In genomic region chr4:14023866-14024454, GRCm38 (mm10) we compare ENCODE assay signal across 19 mouse cellular contexts.
DNase-seq lines count a peak whose midpoint lies in the region; ATAC-seq and TF ChIP-seq lines count a peak whose summit lies in the region.
"Had no signal": no experiment of that assay in that cellular context is flagged by ENCODE, and none has a peak within 500 bp of the region (broad histone marks: within the 10 kb centered on the region; RNA-seq: fewer than 3 reads in every experiment).

No protein-coding gene starts in this region.

- H3K36me3 ChIP-seq in heart, embryonic 12.5 days = no peaks in the 10 kb centered on the region
- H3K36me3 ChIP-seq in kidney, embryonic 14.5 days (ENCODE audit: control insufficient read depth, insufficient read depth, low read length) = no peaks in the 10 kb centered on the region
- H3K36me3 ChIP-seq: forebrain, embryonic 12.5 days; intestine, embryonic 15.5 days; liver, embryonic 13.5 days had no signal

- no peak overlapping the region for H3K27ac ChIP-seq in heart, embryonic 12.5 days (ENCODE audit: poor library complexity, severe bottlenecking)
- no peak overlapping the region for H3K27ac ChIP-seq in kidney, embryonic 14.5 days (ENCODE audit: low read depth, low read length)
- H3K27ac ChIP-seq in layer of hippocampus, adult 2 months = no peak overlapping the region
- H3K27ac ChIP-seq: forebrain, embryonic 12.5 days; intestine, embryonic 15.5 days; liver, embryonic 13.5 days had no signal

- H3K9me3 ChIP-seq in heart, embryonic 12.5 days (replicated peaks) = no peaks in the 10 kb centered on the region
- no peaks in the 10 kb centered on the region for H3K9me3 ChIP-seq in kidney, embryonic 14.5 days (ENCODE audit: control insufficient read depth, low read length)
- H3K9me3 ChIP-seq: forebrain, embryonic 12.5 days; intestine, embryonic 15.5 days; liver, embryonic 13.5 days; megakaryocyte, embryonic 14.5 days had no signal

- H3K27me3 ChIP-seq in heart, embryonic 12.5 days (replicated peaks) = no peaks in the 10 kb centered on the region
- H3K27me3 ChIP-seq in kidney, embryonic 14.5 days (ENCODE audit: control insufficient read depth, insufficient read depth, low read length) = no peaks in the 10 kb centered on the region
- H3K27me3 ChIP-seq: forebrain, embryonic 12.5 days; intestine, embryonic 15.5 days; liver, embryonic 13.5 days; megakaryocyte, embryonic 14.5 days; Patski had no signal

- intact Hi-C loops in heart, postnatal 25 days (cut with DNase I) = no loop called here

- no peak for DNase-seq in heart, postnatal 25 days (ENCODE audit: low spot score)
- DNase-seq in kidney, adult 8-10 months = no peak
- DNase-seq in brain, embryonic 14.5 days (ENCODE audit: low read depth) = peak; percentile 34
- peak; percentile 24 for DNase-seq in kidney, postnatal 14 days
- DNase-seq in layer of hippocampus, adult 2 months (ENCODE audit: low spot score in 2 of 2) = no peak
- DNase-seq in thymus, postnatal 10 days (ENCODE audit: low spot score in 2 of 2) = no peak
- DNase-seq: cerebellum, postnatal 14 days; heart, postnatal 14 days; layer of hippocampus, adult 9-11 months; liver, embryonic 13.5 days; lung, postnatal 10 days; right cerebral cortex, postnatal 14 days; thymus, postnatal 36 days had no signal

- no peak overlapping the region for H3K9ac ChIP-seq in heart, embryonic 12.5 days
- no peak overlapping the region for H3K9ac ChIP-seq in kidney, embryonic 14.5 days (ENCODE audit: low read depth, low read length)
- H3K9ac ChIP-seq: forebrain, embryonic 12.5 days; intestine, embryonic 15.5 days; liver, embryonic 13.5 days had no signal

- H3K4me1 ChIP-seq in heart, embryonic 12.5 days (replicated peaks) = no peaks in the 10 kb centered on the region
- no peaks in the 10 kb centered on the region for H3K4me1 ChIP-seq in kidney, embryonic 14.5 days (ENCODE audit: control insufficient read depth, insufficient read depth, low read length)
- H3K4me1 ChIP-seq: forebrain, embryonic 12.5 days; intestine, embryonic 15.5 days; liver, embryonic 13.5 days; megakaryocyte, embryonic 14.5 days had no signal

- no peak for TF ChIP-seq POLR2A in brain, embryonic 14.5 days (IDR thresholded peaks at IDR 0.05; ENCODE audit: borderline replicate concordance, extremely low read depth, insufficient read depth, insufficient read length, poor library complexity, severe bottlenecking)

- WGBS in heart, embryonic 12.5 days = 36% methylated on average over 1 of the region's 1 CpGs
- WGBS in kidney, embryonic 14.5 days = 43% methylated on average over 1 of the region's 1 CpGs

- no peak overlapping the region for H3K4me3 ChIP-seq in heart, embryonic 12.5 days
- no peak overlapping the region for H3K4me3 ChIP-seq in kidney, embryonic 14.5 days (ENCODE audit: low read length)
- no peak overlapping the region for H3K4me3 ChIP-seq in layer of hippocampus, adult 2 months
- H3K4me3 ChIP-seq: forebrain, embryonic 12.5 days; intestine, embryonic 15.5 days; liver, embryonic 13.5 days; megakaryocyte, embryonic 14.5 days had no signal

- 0 out of 2 replicates have a peak, but pooled peaks have one; percentile 22 for ATAC-seq in heart, embryonic 12.5 days (ENCODE audit: insufficient number of reproducible peaks, low FRiP score)
- peak; percentile 62; the same call in 1 of the 2 replicates for ATAC-seq in kidney, embryonic 14.5 days (ENCODE audit: low FRiP score, low TSS enrichment)
- ATAC-seq: intestine, embryonic 15.5 days; Patski had no signal

- H3K4me2 ChIP-seq in heart, embryonic 12.5 days = no peak overlapping the region
- H3K4me2 ChIP-seq in kidney, embryonic 14.5 days (replicated peaks; ENCODE audit: low read depth, low read length) = no peak overlapping the region
- H3K4me2 ChIP-seq: forebrain, embryonic 12.5 days; intestine, embryonic 15.5 days; liver, embryonic 13.5 days had no signal

- no peak for TF ChIP-seq CTCF in brain, embryonic 14.5 days (IDR thresholded peaks at IDR 0.05; ENCODE audit: borderline replicate concordance, extremely low read depth, insufficient read depth, insufficient read length)
- no peak for TF ChIP-seq CTCF in layer of hippocampus, adult 2 months (conservative IDR thresholded peaks at IDR 0.05)

Comparison
In these comparisons a context has a peak if more than half of its experiments do, and no peak if none do; other contexts are left out.
1. DNase-seq: peak in brain, embryonic 14.5 days (single experiment) and kidney, postnatal 14 days (single experiment); none in heart, postnatal 25 days (single experiment), kidney, adult 8-10 months (0 of 2), layer of hippocampus, adult 2 months (0 of 2) and thymus, postnatal 10 days (0 of 2).